Mouse (Mus musculus): ENCODE results near the gene Irf9. TPM values are rescaled to one million over a fixed set of nuclear protein-coding genes. Genes with fewer than 3 reads are reported as not detected.
A peak's percentile ranks its signal among the peaks of the same experiment; 100 is the strongest.

Gene Irf9
- polyA plus RNA-seq, 1 experiment from 2014 or later: 10.7 TPM

DNA sequence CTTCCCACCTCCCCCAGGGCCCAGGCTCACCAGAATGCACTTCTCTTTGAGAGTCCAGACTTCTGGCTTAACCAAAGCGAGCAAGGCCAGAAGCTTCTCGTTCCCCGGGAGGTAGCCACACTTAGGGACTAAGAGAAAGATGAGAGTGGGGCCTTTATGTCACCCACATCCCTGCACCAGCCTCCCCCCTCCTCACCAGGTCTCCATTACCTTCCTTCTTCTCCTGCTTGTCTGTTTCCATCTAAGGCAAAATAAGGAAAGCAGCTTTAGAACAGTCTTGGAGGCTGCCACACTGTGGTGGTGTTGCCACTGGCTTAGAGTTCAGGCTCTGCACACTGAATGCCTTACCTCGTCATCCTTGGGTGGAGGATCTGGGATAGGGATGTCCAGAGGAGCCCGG lies 14.1 kb upstream of the Irf9 start:
- Histone ChIP-seq H3K27me3 (ENCODE audit: control insufficient read depth, insufficient read depth, low read length) (no peaks in the 10 kb centered on the region), H3K27ac (ENCODE audit: low read length) (no peak overlapping the region), H3K9ac (ENCODE audit: low read length) (no peak overlapping the region), H3K36me3 (ENCODE audit: control insufficient read depth, insufficient read depth, low read length) (0 out of 2 replicates have a peak, but pooled peaks cover 4% of the 10 kb centered on the region), H3K4me1 (ENCODE audit: control insufficient read depth, insufficient read depth, low read length) (peaks cover 29% of the 10 kb centered on the region), H3K9me3 (replicated peaks; ENCODE audit: control insufficient read depth, low read length) (no peaks in the 10 kb centered on the region), H3K4me2 (ENCODE audit: low read depth, low read length) (no peak overlapping the region), H3K4me3 (replicated peaks; ENCODE audit: low read length) (no peak overlapping the region)
- ATAC-seq (ENCODE audit: insufficient read depth, low FRiP score): no peak
- 90% methylated on average over 5 of the region's 5 CpGs for WGBS

DNA sequence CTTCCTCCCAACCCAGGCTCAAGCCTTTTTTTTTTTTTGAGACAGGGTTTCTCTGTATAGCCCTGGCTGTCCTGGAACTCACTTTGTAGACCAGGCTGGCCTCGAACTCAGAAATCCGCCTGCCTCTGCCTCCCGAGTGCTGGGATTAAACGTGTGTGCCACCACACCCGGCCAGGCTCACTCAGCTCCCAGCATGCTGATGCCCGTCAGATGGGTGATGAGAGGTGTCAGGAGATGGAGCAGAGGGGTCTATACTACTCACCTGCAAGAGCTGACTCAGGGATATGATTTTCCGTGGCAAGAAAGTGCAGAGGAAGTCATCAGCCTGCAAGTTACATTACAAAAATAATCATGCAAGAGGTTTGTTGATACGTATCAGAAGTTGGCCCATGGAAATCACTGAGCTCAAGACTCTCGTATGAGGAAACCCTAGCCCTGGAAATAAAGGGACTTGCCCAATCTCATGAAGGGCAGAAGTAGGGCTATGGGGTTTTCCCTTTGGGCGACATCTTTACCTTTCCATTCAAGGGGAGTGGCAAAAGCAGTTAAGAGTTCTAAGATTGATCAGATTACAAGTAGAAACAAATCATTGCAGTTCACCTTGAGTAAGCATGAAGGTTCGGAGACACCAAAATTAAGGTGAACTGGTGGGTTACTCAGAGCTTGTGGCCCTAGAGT lies 13.5 kb upstream of the Irf9 start:
- 75% methylated on average over 11 of the region's 11 CpGs for whole genome bisulfite sequencing
- H3K4me1 ChIP-seq (ENCODE audit: control insufficient read depth, insufficient read depth, low read length): peaks cover 29% of the 10 kb centered on the region
- H3K27me3 ChIP-seq (ENCODE audit: control insufficient read depth, insufficient read depth, low read length): no peaks in the 10 kb centered on the region
- H3K27ac ChIP-seq (ENCODE audit: low read length): no peak overlapping the region; the same call in 1 of the 2 replicates
- H3K9me3 ChIP-seq (replicated peaks; ENCODE audit: control insufficient read depth, low read length): no peaks in the 10 kb centered on the region
- H3K4me2 ChIP-seq (ENCODE audit: low read depth, low read length): peak overlapping the region; percentile 77
- no peak for ATAC-seq (ENCODE audit: insufficient read depth, low FRiP score)
- H3K4me3 ChIP-seq (replicated peaks; ENCODE audit: low read length): peak overlapping the region; percentile 94
- 0 out of 2 replicates have a peak, but pooled peaks cover 5% of the 10 kb centered on the region for H3K36me3 ChIP-seq (ENCODE audit: control insufficient read depth, insufficient read depth, low read length)
- H3K9ac ChIP-seq (ENCODE audit: low read length): peak overlapping the region; percentile 86

DNA sequence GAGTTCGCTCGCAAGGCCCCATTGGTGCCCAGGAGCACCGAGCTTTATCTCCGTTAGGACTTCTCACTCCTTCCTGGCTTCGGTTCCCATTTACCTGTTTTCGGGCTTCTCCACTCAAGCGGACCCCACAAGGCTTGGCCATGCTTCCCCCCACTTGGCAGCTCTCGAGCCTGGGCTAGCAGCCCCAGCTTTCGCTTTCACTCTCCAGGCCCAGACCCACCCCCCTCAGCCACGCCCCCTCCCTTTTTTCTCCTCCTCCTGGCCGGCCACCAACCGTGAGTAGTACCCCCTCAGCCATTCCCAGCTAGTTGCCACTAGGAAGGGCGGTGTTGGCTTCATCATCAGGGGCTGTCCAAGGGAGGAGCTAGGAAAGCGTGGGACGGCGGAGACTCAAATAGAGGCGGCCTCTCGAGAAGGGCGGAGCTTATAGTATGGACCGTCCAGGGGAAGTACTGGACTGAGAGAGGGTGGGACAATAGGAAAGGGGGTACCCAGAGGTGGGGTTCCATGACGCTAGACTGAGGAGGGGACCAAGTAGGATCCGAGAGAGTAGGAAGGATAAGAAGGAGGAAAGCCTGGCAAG lies 12.5 kb upstream of the Irf9 start, which contains the start of gene Psme2:
TSS of gene Psme2 (minus strand) at position 366 of the 583 bp plus-strand sequence.
- Histone ChIP-seq H3K27me3 (ENCODE audit: control insufficient read depth, insufficient read depth, low read length) (no peaks in the 10 kb centered on the region), H3K36me3 (ENCODE audit: control insufficient read depth, insufficient read depth, low read length) (peaks cover 13% of the 10 kb centered on the region; the same call in 1 of the 2 replicates), H3K4me3 (replicated peaks; ENCODE audit: low read length) (peak within 1 kb of the TSS; percentile 94), H3K4me1 (ENCODE audit: control insufficient read depth, insufficient read depth, low read length) (peaks cover 22% of the 10 kb centered on the region), H3K4me2 (ENCODE audit: low read depth, low read length) (peak within 1 kb of the TSS; percentile 92), H3K9ac (ENCODE audit: low read length) (peak within 1 kb of the TSS; percentile 86), H3K27ac (ENCODE audit: low read length) (peak within 1 kb of the TSS; percentile 100), H3K9me3 (replicated peaks; ENCODE audit: control insufficient read depth, low read length) (no peaks in the 10 kb centered on the region)
- peak; percentile 97 for ATAC-seq (ENCODE audit: insufficient read depth, low FRiP score)
- 2% methylated on average over 22 of the region's 22 CpGs for WGBS

GRCm38 (mm10) chr14:55591331-55591891 lies 12.0 kb upstream of the Irf9 start, which contains the start of gene Rnf31:
Rnf31 (plus strand) TSS chr14:55591708.
- Histone ChIP-seq H3K4me1 (ENCODE audit: control insufficient read depth, insufficient read depth, low read length) (peaks cover 22% of the 10 kb centered on the region), H3K27ac (ENCODE audit: low read length) (peak within 1 kb of the TSS; percentile 100), H3K9ac (ENCODE audit: low read length) (peak within 1 kb of the TSS; percentile 86), H3K9me3 (replicated peaks; ENCODE audit: control insufficient read depth, low read length) (no peaks in the 10 kb centered on the region), H3K36me3 (ENCODE audit: control insufficient read depth, insufficient read depth, low read length) (peaks cover 19% of the 10 kb centered on the region; the same call in 1 of the 2 replicates), H3K4me3 (replicated peaks; ENCODE audit: low read length) (peak within 1 kb of the TSS; percentile 94), H3K27me3 (ENCODE audit: control insufficient read depth, insufficient read depth, low read length) (no peaks in the 10 kb centered on the region), H3K4me2 (ENCODE audit: low read depth, low read length) (peak within 1 kb of the TSS; percentile 92)
- peak; percentile 90 for ATAC-seq (ENCODE audit: insufficient read depth, low FRiP score)
- WGBS: under 1% methylated on average over 33 of the region's 33 CpGs

DNA sequence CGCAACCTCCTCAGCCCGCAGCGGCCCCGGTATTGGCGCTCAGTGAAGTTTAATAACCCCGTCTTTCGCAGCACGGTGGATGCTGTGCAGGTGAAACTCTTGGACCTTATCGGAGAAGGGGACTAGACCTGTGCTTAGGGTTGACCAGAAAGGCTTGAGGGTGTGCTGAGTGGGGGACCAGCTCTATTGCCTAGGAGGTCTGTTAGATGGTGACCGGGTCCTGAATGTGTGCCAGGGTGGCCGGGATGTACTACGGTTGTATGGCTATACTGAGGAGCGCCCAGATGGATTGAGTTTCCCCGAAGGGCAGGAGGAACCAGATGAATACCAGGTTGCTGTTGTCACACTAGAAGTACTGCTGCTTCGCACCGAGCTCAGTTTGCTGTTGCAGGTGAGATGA lies 11.1 kb upstream of the Irf9 start:
- no peak for ATAC-seq (ENCODE audit: insufficient read depth, low FRiP score)
- H3K27me3 ChIP-seq (ENCODE audit: control insufficient read depth, insufficient read depth, low read length): no peaks in the 10 kb centered on the region
- peak overlapping the region; percentile 100 for H3K27ac ChIP-seq (ENCODE audit: low read length)
- H3K36me3 ChIP-seq (ENCODE audit: control insufficient read depth, insufficient read depth, low read length): peaks cover 21% of the 10 kb centered on the region; the same call in 1 of the 2 replicates
- H3K4me1 ChIP-seq (ENCODE audit: control insufficient read depth, insufficient read depth, low read length): peaks cover 22% of the 10 kb centered on the region
- peak overlapping the region; percentile 94 for H3K4me3 ChIP-seq (replicated peaks; ENCODE audit: low read length)
- H3K9me3 ChIP-seq (replicated peaks; ENCODE audit: control insufficient read depth, low read length): no peaks in the 10 kb centered on the region
- WGBS: 2% methylated on average over 16 of the region's 16 CpGs
- peak overlapping the region; percentile 92 for H3K4me2 ChIP-seq (ENCODE audit: low read depth, low read length)
- peak overlapping the region; percentile 86 for H3K9ac ChIP-seq (ENCODE audit: low read length)

DNA sequence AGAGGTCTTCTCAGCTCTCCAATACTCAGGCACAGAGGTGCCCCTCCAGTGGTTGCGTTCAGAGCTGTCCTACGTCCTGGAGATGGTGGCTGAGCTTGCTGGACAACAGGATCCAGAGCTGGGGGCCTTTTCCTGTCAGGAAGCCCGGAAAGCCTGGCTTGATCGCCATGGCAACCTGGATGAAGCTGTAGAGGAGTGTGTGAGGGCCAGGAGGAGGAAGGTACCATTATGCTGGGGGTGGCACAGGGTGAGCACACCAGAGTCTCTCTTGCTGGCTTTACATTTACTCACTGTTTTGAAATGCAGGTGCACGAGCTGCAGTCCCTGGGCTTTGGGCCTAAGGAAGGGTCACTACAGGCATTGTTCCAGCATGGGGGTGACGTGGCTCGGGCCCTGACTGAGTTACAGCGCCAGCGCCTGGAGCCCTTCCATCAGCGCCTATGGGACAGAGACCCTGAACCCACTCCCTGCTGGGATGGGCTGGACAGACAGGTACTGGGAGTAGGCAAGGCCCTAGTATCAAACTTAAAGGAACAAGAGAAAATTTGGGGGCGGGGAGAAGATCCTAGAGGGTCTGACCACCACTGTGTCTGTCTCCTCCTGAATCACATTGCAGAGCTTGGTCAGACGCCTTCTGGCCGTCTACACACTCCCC lies 7.2 kb upstream of the Irf9 start:
- Histone ChIP-seq H3K4me3 (replicated peaks; ENCODE audit: low read length) (no peak overlapping the region), H3K27ac (ENCODE audit: low read length) (no peak overlapping the region), H3K9ac (ENCODE audit: low read length) (no peak overlapping the region), H3K9me3 (replicated peaks; ENCODE audit: control insufficient read depth, low read length) (no peaks in the 10 kb centered on the region), H3K4me1 (ENCODE audit: control insufficient read depth, insufficient read depth, low read length) (peaks cover 14% of the 10 kb centered on the region), H3K27me3 (ENCODE audit: control insufficient read depth, insufficient read depth, low read length) (no peaks in the 10 kb centered on the region), H3K36me3 (ENCODE audit: control insufficient read depth, insufficient read depth, low read length) (peaks cover 24% of the 10 kb centered on the region), H3K4me2 (ENCODE audit: low read depth, low read length) (no peak overlapping the region)
- 78% methylated on average over 13 of the region's 13 CpGs for WGBS
- no peak for ATAC-seq (ENCODE audit: insufficient read depth, low FRiP score)

DNA sequence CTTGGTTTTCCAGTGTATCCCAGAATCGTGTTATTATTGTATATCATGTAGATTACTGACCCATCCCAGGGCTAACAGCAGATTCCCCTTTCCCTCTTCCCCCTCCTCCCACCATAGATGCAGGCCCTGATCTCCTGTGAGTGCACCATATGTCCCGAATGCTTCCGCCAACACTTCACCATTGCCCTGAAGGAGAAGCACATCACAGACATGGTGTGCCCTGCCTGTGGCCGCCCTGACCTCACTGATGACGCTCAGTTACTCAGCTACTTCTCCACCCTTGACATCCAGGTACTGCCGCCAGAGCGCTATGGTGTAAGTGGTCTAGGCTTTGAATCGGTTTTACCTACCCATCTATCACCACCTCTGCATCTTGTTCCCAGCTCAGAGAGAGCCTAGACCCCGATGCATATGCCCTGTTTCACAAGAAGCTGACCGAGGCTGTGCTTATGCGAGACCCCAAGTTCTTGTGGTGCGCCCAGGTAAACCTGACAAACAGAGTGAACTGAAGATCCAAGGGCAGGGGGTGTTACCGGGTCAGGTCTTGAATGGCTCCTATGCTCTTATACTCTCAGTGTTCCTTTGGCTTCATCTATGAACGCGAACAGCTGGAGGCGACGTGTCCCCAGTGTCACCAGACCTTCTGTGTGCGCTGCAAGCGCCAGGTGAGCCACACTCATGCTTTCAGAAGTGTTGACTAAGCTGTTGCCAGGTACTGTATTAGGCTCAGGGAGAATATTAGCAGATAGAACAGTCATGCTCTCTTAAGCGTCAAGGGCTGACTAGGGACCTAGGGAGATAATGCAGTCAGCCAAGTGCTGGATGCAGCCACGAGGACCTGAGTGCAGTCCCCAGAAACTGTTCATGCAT lies 4.6 kb upstream of the Irf9 start:
- Histone ChIP-seq H3K4me1 (ENCODE audit: control insufficient read depth, insufficient read depth, low read length) (peaks cover 5% of the 10 kb centered on the region; the same call in 1 of the 2 replicates), H3K36me3 (ENCODE audit: control insufficient read depth, insufficient read depth, low read length) (peaks cover 24% of the 10 kb centered on the region), H3K4me3 (replicated peaks; ENCODE audit: low read length) (no peak overlapping the region), H3K9me3 (replicated peaks; ENCODE audit: control insufficient read depth, low read length) (no peaks in the 10 kb centered on the region), H3K27me3 (ENCODE audit: control insufficient read depth, insufficient read depth, low read length) (no peaks in the 10 kb centered on the region), H3K9ac (ENCODE audit: low read length) (no peak overlapping the region), H3K4me2 (ENCODE audit: low read depth, low read length) (no peak overlapping the region), H3K27ac (ENCODE audit: low read length) (no peak overlapping the region)
- ATAC-seq (ENCODE audit: insufficient read depth, low FRiP score): no peak
- 93% methylated on average over 21 of the region's 21 CpGs for WGBS

Measured in stomach, embryonic 16.5 days (tissue).